Mouse (Mus musculus) erythroid progenitor cell, adult 5-6 weeks (primary cell): Measurements from ENCODE around the gene Ggta1. TPM values are rescaled to one million over a fixed set of nuclear protein-coding genes. Genes with fewer than 3 reads are reported as not detected.

Experiments
- ATAC-seq: replicated peaks from 2 replicates; pipeline ENCODE4 v1.8.0; 2016; ENCODE audit warnings: moderate number of reproducible peaks, mild to moderate bottlenecking, moderate TSS enrichment, inconsistent platforms; ENCODE audit not compliant: poor library complexity, low FRiP score, severe bottlenecking
- total RNA-seq, 2 experiments: library from RNA; stranded (forward) in 1 of 2; stranded (reverse) in 1 of 2; fragments of 150-400 nt in 1 of 2; fragments of 186-747, 209-891 nt in 1 of 2; gene quantifications; 2 replicates each; pipeline versions ENCODE4 v1.2.3 to v1.2.4; 2015 to 2017; ENCODE audit warnings: low replicate concordance in 2 of 2

Ggta1 gene
- total RNA-seq, 2 experiments from 2014 or later = 6.8 to 12.2 TPM

- no peak for ATAC-seq
These were observed 46.6 kb downstream of the Ggta1 start for GRCm38 (mm10) chr2:35416473-35416872.

GRCm38 (mm10) chr2:35412810-35413209 lies 50.2 kb downstream of the Ggta1 start:
- ATAC-seq = no peak

- no peak for ATAC-seq
These were observed 50.8 kb downstream of the Ggta1 start for GRCm38 (mm10) chr2:35412246-35412645.

- ATAC-seq = no peak
These were observed 51.3 kb downstream of the Ggta1 start for GRCm38 (mm10) chr2:35411640-35412190.

GRCm38 (mm10) chr2:35409466-35409865 lies 53.6 kb downstream of the Ggta1 start:
- no peak for ATAC-seq

- no peak for ATAC-seq
These were observed 54.5 kb downstream of the Ggta1 start for GRCm38 (mm10) chr2:35408409-35409110.

GRCm38 (mm10) chr2:35407878-35408277 lies 55.2 kb downstream of the Ggta1 start:
- no peak for ATAC-seq

GRCm38 (mm10) chr2:35407266-35407665 lies 55.8 kb downstream of the Ggta1 start:
- no peak for ATAC-seq

- ATAC-seq = no peak
These were observed 56.4 kb downstream of the Ggta1 start for GRCm38 (mm10) chr2:35406611-35407010.

- no peak for ATAC-seq
These were observed 60.6 kb downstream of the Ggta1 start for GRCm38 (mm10) chr2:35402391-35402790.

- no peak for ATAC-seq
These were observed 62.3 kb downstream of the Ggta1 start for GRCm38 (mm10) chr2:35400739-35401138.

- ATAC-seq = peak; percentile 43; the same call in 1 of the 2 replicates
These were observed 64.7 kb downstream of the Ggta1 start for GRCm38 (mm10) chr2:35398184-35398828.

- peak; percentile 72 for ATAC-seq
These were observed 65.3 kb downstream of the Ggta1 start for GRCm38 (mm10) chr2:35397590-35398173.

GRCm38 (mm10) chr2:35397096-35397495 lies 65.9 kb downstream of the Ggta1 start, which contains the start of gene 4930402F06Rik:
Gene 4930402F06Rik (minus strand): TSS chr2:35397175.
- peak; percentile 52; the same call in 1 of the 2 replicates for ATAC-seq

GRCm38 (mm10) chr2:35385441-35385871 lies 77.6 kb downstream of the Ggta1 start:
- ATAC-seq = no peak

GRCm38 (mm10) chr2:35379306-35379705 lies 83.7 kb downstream of the Ggta1 start:
- ATAC-seq = no peak

- ATAC-seq = no peak
These were observed 85.4 kb downstream of the Ggta1 start for GRCm38 (mm10) chr2:35377600-35377999.

- peak; percentile 74 for ATAC-seq
These were observed 90.0 kb downstream of the Ggta1 start for GRCm38 (mm10) chr2:35373003-35373402.

GRCm38 (mm10) chr2:35370686-35371085 lies 92.3 kb downstream of the Ggta1 start:
- ATAC-seq = no peak

GRCm38 (mm10) chr2:35367629-35368028 lies 95.4 kb downstream of the Ggta1 start, which contains the start of gene 4930568D16Rik:
Gene 4930568D16Rik (minus strand): TSS chr2:35367729.
- no peak for ATAC-seq
